Mouse (Mus musculus) megakaryocyte, embryonic 14.5 days (primary cell): ENCODE data around the gene Fam183b.

Experiments used
- FLI1 ChIP-seq: IDR thresholded peaks from 2 replicates; pipeline ENCODE4 v1.6.1; 2012; ENCODE audit warnings: low read length, inconsistent platforms, mixed read lengths
- GATA1 ChIP-seq: IDR thresholded peaks from 3 replicates; pipeline ENCODE4 v1.6.1; 2012; ENCODE audit warnings: mixed read lengths, low read length, inconsistent platforms, borderline replicate concordance

GRCm38 (mm10) chr11:58772888-58773287 lies 28.9 kb downstream of the Fam183b start, which contains the start of gene Olfr315:
- TF ChIP-seq GATA1 (no peak), FLI1 (no peak)
